Mouse (Mus musculus): ENCODE results near the gene Ngrn.

Ngrn gene

DNA sequence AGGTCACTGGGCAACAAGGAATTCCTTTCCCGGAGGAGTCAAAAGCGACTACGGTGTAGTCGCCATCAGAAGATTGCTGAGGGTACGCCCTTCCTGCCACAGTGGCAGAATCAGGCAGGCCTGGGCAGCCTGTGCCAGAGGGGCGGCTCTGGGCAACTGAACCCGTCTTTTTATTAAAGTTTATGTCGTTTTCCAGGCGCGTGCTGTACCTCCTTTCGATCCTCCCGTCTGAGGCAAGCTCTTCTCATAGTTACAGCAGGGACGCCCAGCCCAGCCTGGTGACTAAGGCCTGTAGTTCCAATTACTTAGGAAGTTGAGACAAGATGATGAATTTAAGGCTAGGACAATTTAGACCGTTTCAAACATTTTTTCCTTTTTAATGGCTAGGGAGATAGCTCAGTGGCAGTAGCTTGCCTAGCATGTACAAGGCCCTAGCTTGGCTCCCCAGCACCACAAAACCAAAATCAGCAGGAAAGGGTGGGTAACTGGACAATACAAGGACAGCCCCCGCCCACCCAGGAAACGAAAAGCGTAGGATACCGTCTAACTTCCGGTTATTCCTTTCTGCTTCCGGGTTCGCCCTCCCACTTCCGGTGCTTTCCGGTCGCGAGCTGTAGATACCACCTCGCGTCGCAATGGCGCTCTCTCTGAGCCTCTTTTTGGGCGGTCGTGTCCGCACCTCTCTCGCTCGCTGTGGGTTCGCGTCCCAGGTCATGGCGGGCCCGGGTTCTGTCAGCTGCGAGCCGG lies at the start of gene Ngrn:
Gene Ngrn (plus strand): TSS at position 591 of the 747 bp plus-strand sequence.
- in situ Hi-C loops (cut with MboI; ENCODE audit: low sequenced_read_pairs), result no loop called here

DNA sequence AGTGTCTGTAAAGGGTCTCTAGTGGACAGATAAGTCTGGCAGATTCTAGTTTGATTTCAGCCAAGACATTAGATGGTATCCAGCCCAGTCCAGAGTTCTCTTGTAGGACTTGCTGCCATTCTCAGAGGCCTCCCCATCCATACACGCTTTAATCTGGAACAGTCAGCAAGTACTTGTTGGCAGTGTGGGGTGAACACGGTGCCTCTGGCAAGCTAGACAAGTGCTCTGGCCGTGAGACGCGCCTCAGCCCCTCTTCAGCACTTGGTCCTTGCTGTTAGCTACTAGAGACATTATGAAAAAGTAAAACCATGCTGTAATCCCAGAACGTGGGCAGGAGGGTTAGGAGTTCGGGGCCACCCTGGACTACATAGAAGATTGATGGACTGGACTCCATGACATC lies 47.4 kb upstream of the Ngrn start:
- in situ Hi-C loops (cut with MboI; ENCODE audit: low sequenced_read_pairs), result no loop called here

DNA sequence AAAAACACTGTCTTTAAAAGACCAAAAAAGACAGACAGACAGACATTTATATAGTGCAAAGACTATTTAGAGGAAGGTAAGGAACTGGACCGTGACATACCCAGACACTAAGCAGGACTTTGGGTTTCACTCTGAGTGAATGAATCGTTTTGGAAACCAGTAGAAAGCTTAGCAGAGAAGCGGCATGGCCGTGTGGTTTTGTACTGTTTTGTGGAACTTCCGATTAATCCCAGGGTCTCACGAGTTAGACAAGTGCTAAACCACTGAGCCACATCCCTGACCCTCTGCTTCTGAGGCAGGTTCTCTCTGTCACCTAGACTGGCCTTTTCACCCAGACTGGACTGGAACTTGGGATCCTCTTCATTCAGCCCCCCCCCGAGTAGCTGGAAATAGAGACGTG lies 46.6 kb upstream of the Ngrn start:
- in situ Hi-C loops (cut with MboI; ENCODE audit: low sequenced_read_pairs), result no loop called here

DNA sequence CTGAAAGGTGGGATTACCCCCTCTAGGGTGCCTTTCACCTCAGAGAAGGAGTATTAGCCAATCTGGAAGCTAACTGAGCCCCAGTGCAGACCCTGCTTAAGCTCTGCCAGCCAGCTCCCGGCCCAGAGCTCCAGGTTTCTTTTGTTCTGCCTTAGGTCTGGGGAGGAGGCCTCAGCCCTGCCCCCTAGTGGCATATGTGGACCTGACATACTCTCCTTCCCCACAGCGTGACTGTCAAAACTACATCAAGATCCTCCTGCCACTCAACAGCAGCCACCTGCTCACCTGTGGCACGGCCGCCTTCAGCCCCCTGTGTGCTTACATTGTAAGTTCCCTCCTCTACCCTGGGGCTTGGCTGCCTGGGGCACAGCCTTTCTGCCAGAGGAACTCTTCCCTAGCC lies 45.6 kb upstream of the Ngrn start:
- in situ Hi-C loops (cut with MboI; ENCODE audit: low sequenced_read_pairs), result no loop called here

DNA sequence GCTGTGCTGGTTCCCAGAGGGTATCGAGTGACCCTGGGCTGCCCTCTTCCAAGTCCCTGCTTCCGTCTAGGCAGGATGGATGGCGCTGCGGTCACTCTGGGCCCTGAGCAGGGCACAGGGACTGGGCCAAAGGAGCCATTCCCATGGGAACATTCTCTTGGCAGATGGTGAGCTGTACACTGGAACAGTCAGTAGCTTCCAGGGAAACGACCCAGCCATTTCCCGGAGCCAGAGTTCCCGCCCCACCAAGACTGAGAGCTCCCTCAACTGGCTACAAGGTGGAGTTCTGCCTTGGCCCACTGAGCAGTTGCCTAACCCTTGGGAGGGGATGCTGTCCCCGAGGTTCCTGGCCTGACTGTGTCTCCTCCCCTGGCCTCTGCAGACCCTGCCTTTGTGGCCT lies 44.4 kb upstream of the Ngrn start:
- in situ Hi-C loops (cut with MboI; ENCODE audit: low sequenced_read_pairs), result no loop called here

DNA sequence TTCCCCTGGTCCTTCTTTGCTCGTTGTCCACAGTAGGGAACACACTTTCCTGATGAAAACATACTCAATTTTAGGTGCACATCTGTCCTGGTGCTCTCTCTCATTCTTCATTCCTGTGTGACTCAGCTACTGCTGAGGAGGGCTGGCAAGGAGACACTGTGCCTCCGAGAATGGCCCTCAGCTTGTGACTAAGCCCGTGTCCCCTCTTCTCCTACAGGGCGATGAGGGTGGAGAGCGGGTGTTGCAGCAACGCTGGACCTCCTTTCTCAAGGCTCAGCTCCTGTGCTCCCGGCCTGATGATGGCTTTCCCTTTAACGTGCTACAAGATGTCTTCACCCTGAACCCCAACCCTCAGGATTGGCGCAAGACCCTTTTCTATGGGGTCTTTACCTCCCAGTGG lies 42.3 kb upstream of the Ngrn start:
- in situ Hi-C loops (cut with MboI; ENCODE audit: low sequenced_read_pairs), result no loop called here

DNA sequence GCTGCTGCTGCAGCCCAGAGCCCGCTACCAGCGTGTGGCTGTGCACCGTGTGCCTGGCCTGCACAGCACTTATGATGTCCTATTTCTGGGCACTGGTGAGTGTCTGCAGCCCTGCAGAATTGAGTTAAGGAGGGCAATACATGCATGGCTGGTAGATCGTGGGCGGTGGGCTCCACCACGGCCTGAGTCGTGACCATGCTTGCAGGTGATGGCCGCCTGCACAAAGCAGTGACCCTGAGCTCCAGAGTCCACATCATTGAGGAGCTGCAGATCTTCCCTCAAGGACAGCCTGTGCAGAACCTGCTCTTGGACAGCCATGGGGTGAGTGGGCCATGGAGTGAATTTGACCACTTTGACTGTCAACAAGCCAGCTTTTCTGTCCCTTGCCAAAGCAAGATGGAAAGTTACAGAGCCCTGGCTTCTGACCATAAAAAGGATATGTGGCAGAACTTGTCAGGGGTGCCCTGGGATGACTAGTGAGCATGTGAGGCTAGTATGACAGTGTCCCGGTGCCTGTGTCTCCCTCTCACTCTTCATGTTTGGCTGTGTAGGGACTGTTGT lies 40.7 kb upstream of the Ngrn start:
- in situ Hi-C loops (cut with MboI; ENCODE audit: low sequenced_read_pairs), result no loop called here

DNA sequence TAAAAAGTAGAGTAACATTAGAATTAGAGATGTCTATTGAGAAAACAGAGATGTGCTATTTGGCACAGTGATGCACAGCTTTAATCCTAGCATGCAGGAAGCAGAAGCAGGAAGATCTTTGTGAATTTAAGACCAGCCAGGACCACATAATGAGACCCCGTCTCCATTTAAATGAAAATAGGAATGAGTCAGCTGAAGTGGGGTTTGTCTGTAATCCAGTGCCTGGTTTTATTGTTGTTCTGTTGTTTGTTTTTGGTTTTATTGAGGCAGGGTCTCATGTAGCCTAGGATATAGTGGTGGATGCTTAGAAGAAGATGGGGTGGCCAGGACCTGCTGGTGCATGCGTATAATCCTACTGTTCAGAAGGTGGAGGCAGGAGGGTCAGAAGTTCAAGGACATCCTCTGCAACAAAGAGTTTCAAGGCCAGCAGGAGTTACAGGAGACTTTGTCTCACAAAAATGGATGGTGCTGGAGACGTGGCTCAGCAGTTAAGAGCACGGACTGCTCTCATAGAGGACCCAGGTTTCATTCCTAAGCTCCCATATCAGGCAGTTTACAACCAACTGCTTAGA lies 39.8 kb upstream of the Ngrn start:
- in situ Hi-C loops (cut with MboI; ENCODE audit: low sequenced_read_pairs), result no loop called here

DNA sequence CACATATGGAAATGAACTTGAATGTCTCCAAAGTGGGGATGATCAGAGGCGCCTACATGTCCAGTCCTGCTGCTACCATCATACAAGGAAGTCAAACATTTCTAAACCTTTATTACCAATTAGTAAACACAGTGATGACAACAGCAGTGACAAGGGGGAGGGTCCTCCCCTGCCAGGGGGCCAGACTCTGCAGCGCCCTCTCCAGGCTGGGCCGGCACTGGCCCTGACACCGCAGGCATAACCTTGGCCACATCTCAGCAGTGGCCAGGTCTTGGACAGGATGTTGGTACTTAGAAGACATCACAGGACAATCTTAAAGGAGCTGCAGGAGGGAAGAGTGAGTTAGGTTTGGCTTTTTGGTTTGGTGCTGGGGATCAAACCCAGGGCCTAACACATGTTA lies 34.0 kb upstream of the Ngrn start:
- in situ Hi-C loops (cut with MboI; ENCODE audit: low sequenced_read_pairs), result no loop called here

DNA sequence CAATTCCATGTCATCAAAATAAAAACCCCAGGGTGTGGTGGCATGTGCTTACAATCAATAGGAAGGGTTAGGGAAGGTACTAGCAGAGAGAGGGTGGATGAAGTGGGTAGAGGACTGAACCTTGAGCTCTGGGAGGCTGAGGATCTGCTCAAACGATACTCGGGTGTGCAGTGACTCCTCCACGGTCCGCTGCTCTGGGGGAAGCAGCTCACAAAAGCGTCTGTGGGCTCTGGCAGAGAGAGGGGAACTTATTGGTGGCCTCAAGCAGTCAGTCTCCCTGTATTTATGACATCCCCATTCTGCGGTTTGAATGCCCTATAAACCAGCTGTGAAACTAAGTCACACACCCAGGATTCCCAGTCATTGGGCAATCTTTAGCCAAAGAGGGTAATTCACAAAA lies 30.8 kb upstream of the Ngrn start:
- in situ Hi-C loops (cut with MboI; ENCODE audit: low sequenced_read_pairs), result no loop called here

DNA sequence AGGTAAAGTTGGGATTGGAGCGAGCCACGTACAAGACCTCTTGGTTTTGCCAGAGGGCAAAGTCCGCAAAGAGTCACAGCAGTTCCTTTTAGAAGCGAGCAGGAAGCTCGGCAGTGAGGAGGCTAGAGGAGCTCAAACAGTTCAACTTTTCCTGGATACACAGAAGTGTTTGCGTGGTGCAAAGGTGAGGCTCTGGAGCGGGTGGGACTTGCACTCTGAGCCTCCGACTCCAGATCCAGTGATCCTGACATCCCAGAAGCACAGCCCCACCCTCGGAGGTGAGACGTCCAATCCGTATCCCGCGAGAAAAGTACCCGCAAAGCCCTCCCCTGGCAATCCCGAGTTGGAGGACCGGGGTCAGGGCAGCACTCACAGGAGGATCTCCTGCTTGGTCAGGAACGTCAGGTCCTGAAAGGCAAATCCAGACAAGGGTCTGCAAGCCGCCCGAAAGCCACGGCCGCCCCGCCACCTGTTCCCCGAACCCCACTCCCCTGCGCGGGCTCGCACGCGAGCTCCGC lies 29.0 kb upstream of the Ngrn start:
- in situ Hi-C loops (cut with MboI; ENCODE audit: low sequenced_read_pairs), result no loop called here

DNA sequence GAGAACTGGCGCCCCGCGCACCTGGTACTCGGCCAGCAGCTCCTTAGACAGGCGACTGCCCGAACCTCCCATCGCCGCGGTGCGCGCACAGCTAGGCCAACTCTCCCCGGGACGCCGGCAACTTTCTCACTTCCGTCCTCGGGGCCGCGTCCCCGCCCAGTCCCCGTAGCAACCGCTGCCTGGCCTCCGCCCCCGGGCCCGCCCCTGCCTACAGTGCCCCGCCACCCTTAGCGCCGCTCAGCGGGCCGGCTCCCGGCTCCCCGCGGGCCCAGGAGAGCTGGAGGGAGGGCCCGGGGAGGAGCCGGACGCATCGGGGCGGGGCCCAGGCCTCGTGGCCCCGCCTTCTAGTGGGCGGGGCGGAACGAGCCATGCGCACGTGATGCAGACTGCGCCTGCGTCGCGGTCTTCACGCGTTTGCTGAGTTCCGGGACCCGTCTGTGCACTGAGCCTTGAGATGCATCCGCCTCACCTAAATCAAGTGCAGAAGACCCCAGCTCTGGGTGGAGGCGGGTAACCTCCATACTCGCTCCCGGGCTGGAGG lies 28.5 kb upstream of the Ngrn start, which contains the start of the genes Cib1 and Gdpgp1:
Gene Cib1 (minus strand): TSS at position 325 of the 541 bp plus-strand sequence.
Gene Gdpgp1 (plus strand): TSS at position 377 of the 541 bp plus-strand sequence.
- in situ Hi-C loops (cut with MboI; ENCODE audit: low sequenced_read_pairs), result no loop called here

DNA sequence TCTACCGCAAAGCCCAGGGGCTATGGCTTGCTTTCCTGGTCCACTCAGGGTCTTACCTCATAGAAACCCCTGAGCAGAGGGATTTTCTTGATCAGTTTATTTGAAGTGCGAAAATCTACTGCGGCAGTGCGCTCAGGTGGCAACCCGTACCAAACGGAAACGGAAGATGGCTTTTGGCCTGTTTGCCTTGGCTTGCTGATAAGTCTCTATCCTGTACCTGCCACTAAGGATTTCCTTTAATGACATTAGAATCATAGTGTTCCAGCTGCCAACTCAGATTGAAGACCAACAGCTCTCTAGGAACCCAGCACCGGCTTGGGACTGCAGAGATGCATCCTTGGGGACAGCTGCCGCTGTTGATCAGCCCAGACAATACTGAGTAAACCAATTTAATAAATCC lies 27.2 kb upstream of the Ngrn start:
- in situ Hi-C loops (cut with MboI; ENCODE audit: low sequenced_read_pairs), result no loop called here

DNA sequence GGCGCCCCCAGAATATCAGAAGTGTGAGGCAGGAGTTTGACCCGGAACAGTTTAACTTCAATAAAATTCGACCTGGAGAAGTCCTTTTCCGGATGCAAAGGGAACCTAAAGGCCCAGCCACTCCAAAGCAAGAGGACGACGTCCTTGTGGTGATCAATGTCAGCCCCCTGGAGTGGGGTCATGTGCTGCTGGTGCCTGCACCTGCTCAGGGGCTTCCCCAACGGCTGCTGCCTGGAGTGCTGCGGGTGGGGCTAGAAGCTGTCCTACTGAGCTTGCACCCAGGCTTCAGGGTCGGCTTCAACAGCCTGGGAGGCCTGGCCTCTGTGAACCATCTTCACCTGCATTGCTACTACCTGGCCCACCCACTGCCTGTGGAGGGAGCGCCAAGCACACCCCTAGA lies 22.5 kb upstream of the Ngrn start:
- in situ Hi-C loops (cut with MboI; ENCODE audit: low sequenced_read_pairs), result no loop called here

DNA sequence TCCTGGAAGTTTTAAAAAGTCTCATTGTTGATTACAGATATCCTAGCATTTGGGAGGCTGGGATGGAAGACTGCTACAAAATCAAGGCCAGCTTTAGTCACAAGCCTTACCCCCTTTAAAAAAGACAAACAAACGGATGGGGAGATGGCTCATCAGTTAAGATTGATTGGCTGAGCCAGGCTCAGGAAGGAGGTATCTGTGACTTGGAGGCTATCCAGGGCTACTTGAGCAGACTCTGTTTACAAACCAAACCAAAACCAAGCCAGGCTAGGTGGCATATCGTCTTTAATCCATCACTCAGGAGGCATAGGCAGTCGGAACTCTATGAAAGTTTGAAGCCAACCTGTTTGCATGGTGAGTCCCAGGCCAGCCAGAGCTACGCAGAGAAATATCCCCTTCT lies 19.4 kb upstream of the Ngrn start:
- in situ Hi-C loops (cut with MboI; ENCODE audit: low sequenced_read_pairs), result no loop called here

DNA sequence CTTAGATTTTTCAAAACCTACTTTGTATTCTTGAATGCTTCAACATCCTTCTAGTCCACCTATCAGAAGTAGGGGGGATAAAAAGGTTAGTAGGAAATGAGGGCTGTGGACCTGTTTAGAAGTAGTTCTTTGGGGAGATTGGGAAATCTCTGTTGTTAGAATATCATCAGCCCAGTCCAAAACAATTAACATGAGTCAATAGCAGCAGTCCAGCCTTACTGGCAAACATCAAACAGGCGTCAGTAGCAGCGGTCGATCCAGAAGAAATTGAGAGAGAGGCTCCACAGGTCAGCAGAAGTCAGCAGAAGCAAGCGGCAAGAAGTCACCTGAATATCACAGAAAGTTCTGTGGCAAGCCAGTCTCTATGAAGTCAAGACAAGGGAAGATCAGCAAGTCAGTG lies 16.2 kb upstream of the Ngrn start:
- in situ Hi-C loops (cut with MboI; ENCODE audit: low sequenced_read_pairs), result no loop called here

DNA sequence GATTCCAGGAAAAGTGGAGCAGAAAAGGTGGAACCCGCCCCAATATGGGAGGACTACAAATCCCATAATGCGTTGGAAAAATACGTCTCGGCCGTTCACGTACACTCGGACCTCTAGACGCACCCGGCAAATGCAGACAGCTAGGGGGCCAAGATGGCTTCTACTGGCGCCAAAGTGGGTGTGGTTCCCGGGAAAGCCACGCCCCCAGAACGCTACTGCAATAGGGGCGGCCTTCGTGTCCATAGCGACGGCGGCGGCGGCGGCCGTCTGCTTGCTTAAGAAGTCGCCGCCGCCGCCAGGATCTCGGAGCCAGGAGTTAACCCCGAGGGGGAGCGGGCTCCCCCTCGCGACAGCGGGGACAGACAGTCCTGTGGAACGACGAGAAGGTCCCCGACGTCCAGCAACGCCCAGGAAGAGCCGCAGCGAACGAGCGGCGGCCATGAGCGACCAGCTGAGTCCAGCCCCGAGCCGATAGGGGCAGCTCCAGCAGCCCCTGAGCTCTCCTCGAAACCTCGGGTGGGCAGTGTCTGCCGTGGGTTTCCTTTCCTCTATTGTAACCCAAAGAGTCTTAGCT lies 14.8 kb upstream of the Ngrn start, which contains the start of gene Ttll13:
Gene Ttll13 (plus strand): TSS at position 229 of the 574 bp plus-strand sequence.
- in situ Hi-C loops (cut with MboI; ENCODE audit: low sequenced_read_pairs), result no loop called here

DNA sequence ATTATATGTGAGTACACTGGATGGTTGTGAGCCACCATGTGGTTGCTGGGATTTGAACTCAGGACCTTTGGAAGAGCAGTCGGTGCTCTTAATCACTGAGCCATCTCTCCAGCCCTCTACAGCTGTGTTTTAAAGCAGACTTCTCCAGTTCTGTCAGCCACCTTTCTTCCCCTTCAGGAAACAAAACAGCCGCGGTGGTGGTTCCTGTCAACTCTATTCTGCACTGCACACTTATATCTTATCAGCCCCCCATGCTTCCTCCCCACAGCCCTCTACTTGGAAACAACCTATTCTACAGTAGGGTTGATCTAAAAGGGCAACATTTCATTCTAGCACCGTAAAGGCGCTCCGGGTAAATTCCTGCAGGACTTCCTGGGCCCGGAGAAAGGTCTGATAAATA lies 14.2 kb upstream of the Ngrn start:
- in situ Hi-C loops (cut with MboI; ENCODE audit: low sequenced_read_pairs), result no loop called here

DNA sequence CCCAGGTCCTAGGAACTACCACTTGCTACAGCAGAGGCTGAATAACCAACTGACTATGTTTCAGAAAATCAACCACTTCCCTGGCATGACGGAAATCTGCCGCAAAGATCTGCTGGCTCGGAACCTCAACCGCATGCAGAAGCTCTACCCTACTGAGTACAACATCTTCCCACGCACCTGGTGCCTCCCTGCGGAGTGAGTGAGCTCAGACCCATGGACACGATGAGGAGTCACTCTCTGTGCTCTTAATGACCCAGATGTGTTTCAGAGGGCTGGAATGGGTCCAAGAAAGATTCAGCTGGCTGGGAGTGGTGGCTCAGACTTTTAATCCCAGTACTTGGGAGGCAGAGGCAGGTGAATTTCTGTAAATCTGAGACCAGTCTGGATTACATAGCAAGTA lies 8.6 kb upstream of the Ngrn start:
- in situ Hi-C loops (cut with MboI; ENCODE audit: low sequenced_read_pairs), result no loop called here

DNA sequence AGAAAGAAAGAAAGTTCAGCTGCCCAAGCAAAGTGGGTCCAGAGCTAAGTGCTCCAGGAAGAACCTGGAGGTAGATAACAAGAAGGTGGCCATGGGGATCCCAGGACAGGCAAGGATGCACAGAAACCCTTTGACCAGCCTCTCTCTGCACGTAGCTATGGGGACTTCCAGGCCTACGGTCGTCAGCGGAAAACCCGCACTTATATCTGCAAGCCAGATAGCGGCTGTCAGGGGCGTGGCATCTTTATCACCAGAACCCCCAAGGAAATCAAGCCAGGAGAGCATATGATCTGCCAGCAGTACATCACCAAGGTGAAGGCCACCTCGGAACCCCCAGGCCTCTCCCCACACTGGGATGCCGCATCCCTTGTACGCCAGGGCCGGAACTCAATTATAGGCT lies 8.1 kb upstream of the Ngrn start:
- in situ Hi-C loops (cut with MboI; ENCODE audit: low sequenced_read_pairs), result no loop called here

DNA sequence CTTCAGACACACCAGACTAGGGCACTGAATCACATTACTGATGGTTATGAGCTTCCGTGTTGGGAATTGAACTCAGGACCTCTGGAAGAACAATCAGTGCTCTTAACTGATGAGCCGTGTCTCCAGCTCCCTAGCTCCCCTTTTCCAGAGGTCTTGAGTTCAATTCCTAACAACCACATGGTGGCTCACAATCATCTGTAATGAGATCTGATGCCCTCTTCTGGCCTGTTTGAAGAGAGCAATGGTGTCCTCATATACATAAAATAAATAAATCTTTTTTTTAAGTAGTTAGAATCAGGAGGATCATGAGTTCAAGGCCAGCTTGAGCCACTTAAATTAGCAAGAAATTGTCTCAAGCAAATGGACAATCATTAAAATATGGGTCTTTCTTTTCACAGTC lies 5.0 kb upstream of the Ngrn start:
- in situ Hi-C loops (cut with MboI; ENCODE audit: low sequenced_read_pairs), result no loop called here

DNA sequence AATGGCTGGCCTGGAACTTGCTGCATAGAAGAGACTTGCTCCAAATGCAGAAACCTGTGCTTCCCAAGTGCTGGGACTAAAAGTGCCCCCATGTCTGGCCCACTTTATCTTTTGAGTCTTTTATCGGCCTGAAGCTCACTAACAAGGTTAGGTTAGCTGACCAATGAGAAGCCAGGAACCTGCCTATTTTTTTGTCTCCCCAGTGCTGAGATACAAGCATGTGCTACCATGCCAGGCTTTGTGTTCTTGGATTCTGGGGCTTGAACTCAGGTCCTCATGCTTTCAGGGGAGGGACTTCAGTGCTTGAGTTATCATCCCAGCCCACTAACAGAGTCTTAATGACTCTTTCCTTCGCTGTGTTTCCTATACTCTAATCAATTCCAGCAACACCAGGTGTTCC lies 3.3 kb upstream of the Ngrn start:
- in situ Hi-C loops (cut with MboI; ENCODE audit: low sequenced_read_pairs), result no loop called here

Data from CH12F3 (cell line).